Mouse (Mus musculus): ENCODE measurements around the gene Usp30. TPM values are rescaled to one million over a fixed set of nuclear protein-coding genes. Genes with fewer than 3 reads are reported as not detected.

The Usp30 gene
- 1 to 10 TPM; 8.3 TPM for total RNA-seq (2023)

GRCm38 (mm10) chr5:114065161-114065560 lies at the start of gene Usp30:
TSS of gene Usp30 (plus strand) at chr5:114065461.

GRCm38 (mm10) chr5:114091057-114091807 lies 26.0 kb downstream of the Usp30 start, which contains the start of gene Svop:
TSS of gene Svop (minus strand) at chr5:114091570.

GRCm38 (mm10) chr5:114127374-114128349 lies 62.4 kb downstream of the Usp30 start, which contains the start of gene Alkbh2:
TSS of gene Alkbh2 (minus strand) at chr5:114128218.

GRCm38 (mm10) chr5:114130211-114130605 lies 64.9 kb downstream of the Usp30 start, which contains the start of gene Ung:
TSS of gene Ung (plus strand) at chr5:114130386.

GRCm38 (mm10) chr5:114146028-114146888 lies 81.0 kb downstream of the Usp30 start, which contains the start of gene Acacb:
TSS of gene Acacb (plus strand) at chr5:114146535.

Other genes starting within 250 kb of the Usp30 start
- 100 to 1,000 TPM; 446 to 450 TPM for gene Selplg, start 232.8 kb upstream of the Usp30 start, total RNA-seq (2023)
- 100 to 1,000 TPM in 1 of 2 experiments, 10 to 100 TPM in 1; 94.0 to 108 TPM for gene Coro1c, start 156.7 kb upstream of the Usp30 start, total RNA-seq (2023)
- gene Ssh1, start 71.6 kb upstream of the Usp30 start, total RNA-seq (2023), result 10 to 100 TPM in 1 of 2 experiments, 1 to 10 TPM in 1; 9.9 to 11.7 TPM
- gene Dao, start 61.8 kb upstream of the Usp30 start, total RNA-seq (2023), result not detected
- gene Svop, start 26.1 kb downstream of the Usp30 start, total RNA-seq (2023), result not detected
- 1 to 10 TPM in 1 of 2 experiments, under 1 TPM in 1; 0.95 to 1.3 TPM for gene Alkbh2, start 62.8 kb downstream of the Usp30 start, total RNA-seq (2023)
- gene Ung, start 64.9 kb downstream of the Usp30 start, total RNA-seq (2023), result 1 to 10 TPM; 6.2 to 8.6 TPM
- 1 to 10 TPM; 2.8 to 3.6 TPM for gene Acacb, start 81.1 kb downstream of the Usp30 start, total RNA-seq (2023)
- gene Foxn4, start 208.3 kb downstream of the Usp30 start, total RNA-seq (2023), result not detected
- gene Myo1h, start 223.7 kb downstream of the Usp30 start, total RNA-seq (2023), result 1 to 10 TPM; 2.6 to 4.7 TPM